Mouse (Mus musculus): ENCODE data around the gene Micu1.

GRCm38 (mm10) chr10:59786289-59786688, 84.0 kb downstream of the Micu1 start:
- TF ChIP-seq CTCF (IDR thresholded peaks at IDR 0.05; ENCODE audit: borderline replicate concordance, insufficient read depth, low read length) (no peak), POLR2A (IDR thresholded peaks at IDR 0.05; ENCODE audit: low read depth, low read length) (no peak)
